Mouse (Mus musculus): Measurements from ENCODE around the gene Gm43517. TPM values are rescaled to one million over a fixed set of nuclear protein-coding genes. Genes with fewer than 3 reads are reported as not detected.

The Gm43517 gene
- polyA plus RNA-seq, 1 experiment from 2014 or later = not detected

GRCm38 (mm10) chr12:49380442-49380841 is 4.5 kb upstream of the Gm43517 start:
- no peak for DNase-seq (ENCODE audit: low spot score)
- H3K27me3 ChIP-seq (ENCODE audit: low read depth, poor library complexity, severe bottlenecking) = peaks cover 100% of the 10 kb centered on the region
- H3K36me3 ChIP-seq = no peaks in the 10 kb centered on the region
- H3K27ac ChIP-seq = no peak overlapping the region
- H3K4me3 ChIP-seq = no peak overlapping the region
- H3K4me1 ChIP-seq = peaks cover 19% of the 10 kb centered on the region
- H3K9me3 ChIP-seq (replicated peaks) = no peaks in the 10 kb centered on the region
- WGBS = 1% methylated on average over 4 of the region's 4 CpGs

- no peak overlapping the region for H3K27ac ChIP-seq
- H3K27me3 ChIP-seq (ENCODE audit: low read depth, poor library complexity, severe bottlenecking) = peaks cover 100% of the 10 kb centered on the region
- H3K9me3 ChIP-seq (replicated peaks) = no peaks in the 10 kb centered on the region
- H3K36me3 ChIP-seq = no peaks in the 10 kb centered on the region
- peaks cover 19% of the 10 kb centered on the region for H3K4me1 ChIP-seq
- H3K4me3 ChIP-seq = no peak overlapping the region
- no peak for DNase-seq (ENCODE audit: low spot score)
- WGBS = 3% methylated on average over 4 of the region's 4 CpGs
These were observed 3.9 kb upstream of the Gm43517 start for GRCm38 (mm10) chr12:49381031-49381525.

GRCm38 (mm10) chr12:49381721-49382365 is 3.1 kb upstream of the Gm43517 start:
- Histone ChIP-seq H3K27me3 (ENCODE audit: low read depth, poor library complexity, severe bottlenecking) (peaks cover 100% of the 10 kb centered on the region), H3K27ac (no peak overlapping the region), H3K9me3 (replicated peaks) (no peaks in the 10 kb centered on the region), H3K36me3 (no peaks in the 10 kb centered on the region), H3K4me1 (peaks cover 19% of the 10 kb centered on the region), H3K4me3 (no peak overlapping the region)
- WGBS = under 1% methylated on average over 19 of the region's 19 CpGs
- no peak for DNase-seq (ENCODE audit: low spot score)

- H3K27me3 ChIP-seq (ENCODE audit: low read depth, poor library complexity, severe bottlenecking) = peaks cover 98% of the 10 kb centered on the region
- no peaks in the 10 kb centered on the region for H3K9me3 ChIP-seq (replicated peaks)
- H3K36me3 ChIP-seq = no peaks in the 10 kb centered on the region
- WGBS = 2% methylated on average over 61 of the region's 61 CpGs
- DNase-seq (ENCODE audit: low spot score) = peak; percentile 65
- H3K4me1 ChIP-seq = peaks cover 19% of the 10 kb centered on the region
- no peak within 1 kb of the TSS for H3K27ac ChIP-seq
- peak within 1 kb of the TSS; percentile 52 for H3K4me3 ChIP-seq
These were observed 2.1 kb upstream of the Gm43517 start, which contains the start of gene Foxg1 for GRCm38 (mm10) chr12:49382565-49383520. Foxg1 (plus strand) TSS chr12:49382660.

GRCm38 (mm10) chr12:49383521-49384133 is 1.3 kb upstream of the Gm43517 start:
- under 1% methylated on average over 57 of the region's 67 CpGs for WGBS
- Histone ChIP-seq H3K36me3 (no peaks in the 10 kb centered on the region), H3K27me3 (ENCODE audit: low read depth, poor library complexity, severe bottlenecking) (peaks cover 97% of the 10 kb centered on the region), H3K4me3 (peak overlapping the region; percentile 52), H3K27ac (no peak overlapping the region), H3K4me1 (peaks cover 19% of the 10 kb centered on the region), H3K9me3 (replicated peaks) (no peaks in the 10 kb centered on the region)
- peak; percentile 81 for DNase-seq (ENCODE audit: low spot score)

GRCm38 (mm10) chr12:49384295-49384875 is 589 bp upstream of the Gm43517 start:
- no peak overlapping the region for H3K27ac ChIP-seq
- 2% methylated on average over 60 of the region's 66 CpGs for WGBS
- H3K4me1 ChIP-seq = peaks cover 19% of the 10 kb centered on the region
- peak overlapping the region; percentile 52 for H3K4me3 ChIP-seq
- DNase-seq (ENCODE audit: low spot score) = peak; percentile 51
- H3K36me3 ChIP-seq = no peaks in the 10 kb centered on the region
- H3K9me3 ChIP-seq (replicated peaks) = no peaks in the 10 kb centered on the region
- H3K27me3 ChIP-seq (ENCODE audit: low read depth, poor library complexity, severe bottlenecking) = peaks cover 96% of the 10 kb centered on the region

GRCm38 (mm10) chr12:49385631-49385990 is 637 bp downstream of the Gm43517 start:
- peaks cover 19% of the 10 kb centered on the region for H3K4me1 ChIP-seq
- H3K27ac ChIP-seq = no peak overlapping the region
- no peaks in the 10 kb centered on the region for H3K9me3 ChIP-seq (replicated peaks)
- no peak for DNase-seq (ENCODE audit: low spot score)
- 1% methylated on average over 23 of the region's 23 CpGs for WGBS
- no peaks in the 10 kb centered on the region for H3K36me3 ChIP-seq
- peaks cover 96% of the 10 kb centered on the region for H3K27me3 ChIP-seq (ENCODE audit: low read depth, poor library complexity, severe bottlenecking)
- H3K4me3 ChIP-seq = no peak overlapping the region

GRCm38 (mm10) chr12:49386081-49386805 is 1.3 kb downstream of the Gm43517 start:
- Histone ChIP-seq H3K27ac (no peak overlapping the region), H3K4me3 (no peak overlapping the region), H3K36me3 (no peaks in the 10 kb centered on the region), H3K27me3 (ENCODE audit: low read depth, poor library complexity, severe bottlenecking) (peaks cover 96% of the 10 kb centered on the region), H3K9me3 (replicated peaks) (no peaks in the 10 kb centered on the region), H3K4me1 (peaks cover 21% of the 10 kb centered on the region)
- WGBS = 13% methylated on average over 10 of the region's 10 CpGs
- DNase-seq (ENCODE audit: low spot score) = no peak

GRCm38 (mm10) chr12:49387856-49388598 is 3.1 kb downstream of the Gm43517 start:
- no peaks in the 10 kb centered on the region for H3K9me3 ChIP-seq (replicated peaks)
- H3K36me3 ChIP-seq = no peaks in the 10 kb centered on the region
- no peak overlapping the region for H3K4me3 ChIP-seq
- no peak overlapping the region for H3K27ac ChIP-seq
- peaks cover 21% of the 10 kb centered on the region for H3K4me1 ChIP-seq
- 5% methylated on average over 2 of the region's 2 CpGs for WGBS
- peaks cover 96% of the 10 kb centered on the region for H3K27me3 ChIP-seq (ENCODE audit: low read depth, poor library complexity, severe bottlenecking)
- DNase-seq (ENCODE audit: low spot score) = no peak

GRCm38 (mm10) chr12:49389666-49390065 is 4.7 kb downstream of the Gm43517 start:
- H3K27me3 ChIP-seq (ENCODE audit: low read depth, poor library complexity, severe bottlenecking) = peaks cover 96% of the 10 kb centered on the region
- H3K27ac ChIP-seq = no peak overlapping the region
- H3K4me1 ChIP-seq = peaks cover 5% of the 10 kb centered on the region; the same call in 1 of the 2 replicates
- no peak for DNase-seq (ENCODE audit: low spot score)
- H3K36me3 ChIP-seq = no peaks in the 10 kb centered on the region
- WGBS = 2% methylated on average over 5 of the region's 5 CpGs
- no peaks in the 10 kb centered on the region for H3K9me3 ChIP-seq (replicated peaks)
- H3K4me3 ChIP-seq = no peak overlapping the region

- Histone ChIP-seq H3K36me3 (no peaks in the 10 kb centered on the region), H3K9me3 (replicated peaks) (no peaks in the 10 kb centered on the region), H3K4me1 (peaks cover 4% of the 10 kb centered on the region; the same call in 1 of the 2 replicates), H3K27me3 (ENCODE audit: low read depth, poor library complexity, severe bottlenecking) (peaks cover 96% of the 10 kb centered on the region), H3K4me3 (no peak overlapping the region), H3K27ac (no peak overlapping the region)
- no peak for DNase-seq (ENCODE audit: low spot score)
- WGBS = under 1% methylated on average over 13 of the region's 13 CpGs
These were observed 5.3 kb downstream of the Gm43517 start for GRCm38 (mm10) chr12:49390257-49390656.

Data from limb, embryonic 10.5 days (tissue).